Mouse (Mus musculus) ES-CJ7 (cell line): Measurements from ENCODE around the gene Tkt.
A peak's percentile ranks its signal among the peaks of the same experiment; 100 is the strongest.
"Not testable (repeated sequence)": the region's sequence is repeated elsewhere in the genome, so short reads cannot be mapped to it uniquely, and the experiment has no call there.

Experiments used
- DNase-seq: peaks from one replicate; pipeline ENCODE4 v3.0.0; 2011; ENCODE audit warnings: low read depth, low spot score

Tkt gene

DNA sequence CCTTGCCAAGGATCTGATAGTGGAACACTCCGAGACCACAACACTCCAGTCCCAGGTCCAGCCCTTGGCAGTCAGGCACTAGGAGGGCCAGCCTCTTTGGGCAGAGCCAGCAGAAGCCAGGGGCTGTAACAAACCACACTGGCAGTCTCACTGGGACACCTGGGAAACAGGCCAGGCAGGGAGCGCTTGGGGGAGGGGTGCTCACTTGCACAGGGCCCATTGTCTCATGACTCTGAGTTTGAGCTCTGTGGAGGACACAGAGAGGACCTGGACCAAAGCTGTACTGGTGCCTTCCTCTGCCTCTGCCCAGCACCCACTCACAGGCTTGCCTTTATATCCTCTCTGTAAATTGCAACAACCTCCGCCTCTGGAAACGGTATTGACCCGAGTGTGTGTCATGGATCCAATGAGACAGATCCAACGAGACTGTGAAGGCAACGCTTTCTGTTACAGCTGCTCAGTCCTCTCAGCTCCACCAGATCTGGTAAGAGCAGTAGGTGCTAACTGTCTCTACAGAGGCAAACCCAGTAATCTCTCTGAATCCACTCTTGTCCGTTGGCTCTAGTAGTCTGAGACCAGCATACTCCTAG, at the start of gene Tkt:
Gene Tkt, plus strand, starts transcription at position 229 of the 590 bp plus-strand sequence.
- DNase-seq: no peak

- no peak for DNase-seq
Observed at GRCm38 (mm10) chr14:30504990-30505389, 43.2 kb upstream of the Tkt start.

- DNase-seq: no peak
Observed at GRCm38 (mm10) chr14:30510214-30510763, 37.9 kb upstream of the Tkt start.

DNA sequence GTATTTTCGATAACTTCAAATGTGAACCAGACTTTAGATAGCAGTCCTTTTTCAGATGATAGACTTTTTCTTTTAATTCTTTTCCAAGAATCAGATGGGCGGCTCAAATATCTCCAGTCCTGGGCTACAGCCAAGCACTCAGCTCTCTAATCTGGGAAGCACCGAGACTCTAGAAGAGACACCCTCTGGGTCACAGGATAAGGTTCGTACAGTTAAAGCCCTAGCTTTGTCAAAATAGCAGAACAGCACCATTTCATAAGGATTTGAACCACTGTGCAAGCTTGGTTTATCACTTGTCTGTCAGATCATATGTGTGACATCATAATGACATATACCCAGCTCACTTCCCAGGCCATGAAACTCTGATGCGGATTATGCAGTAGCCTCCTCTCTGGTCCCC, 35.3 kb upstream of the Tkt start:
- DNase-seq: no peak

DNA sequence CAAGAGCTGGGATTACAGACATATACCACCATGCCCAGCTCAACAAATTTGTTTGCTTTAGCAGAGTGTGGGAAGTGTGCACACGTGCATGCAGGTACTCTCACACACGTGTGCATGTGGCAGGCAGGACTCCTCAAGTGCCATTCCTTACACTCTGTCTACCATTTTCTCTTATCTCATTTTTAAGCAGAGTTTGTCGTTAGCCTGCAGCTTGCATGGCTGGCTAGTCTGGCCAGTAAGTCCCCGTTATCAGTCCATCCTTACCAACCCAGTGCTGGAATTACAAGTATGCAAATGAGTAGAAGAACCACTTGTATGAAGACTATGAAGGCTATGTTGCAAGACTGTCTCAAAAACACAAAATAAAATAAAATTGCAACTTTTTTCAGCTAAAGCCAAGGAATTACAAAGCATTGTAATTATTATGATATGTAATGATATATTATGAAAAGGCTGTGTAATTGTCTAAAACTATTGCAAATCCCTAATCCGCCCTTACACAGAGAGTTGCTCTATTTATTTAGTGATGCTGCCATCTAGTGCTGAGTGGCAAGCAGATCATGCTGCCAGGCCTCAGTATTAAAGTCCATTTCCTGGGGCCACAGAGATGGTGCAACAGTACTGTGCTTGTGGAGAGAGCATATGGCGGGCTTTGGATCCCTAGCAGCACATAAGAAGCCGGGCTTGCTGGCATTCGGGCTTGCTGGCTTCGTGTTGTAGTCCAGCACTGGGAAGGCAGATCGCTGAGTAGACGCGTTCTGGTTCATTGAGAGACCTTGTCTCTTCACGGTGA, 32.0 kb upstream of the Tkt start:
- peak; percentile 63 for DNase-seq

DNA sequence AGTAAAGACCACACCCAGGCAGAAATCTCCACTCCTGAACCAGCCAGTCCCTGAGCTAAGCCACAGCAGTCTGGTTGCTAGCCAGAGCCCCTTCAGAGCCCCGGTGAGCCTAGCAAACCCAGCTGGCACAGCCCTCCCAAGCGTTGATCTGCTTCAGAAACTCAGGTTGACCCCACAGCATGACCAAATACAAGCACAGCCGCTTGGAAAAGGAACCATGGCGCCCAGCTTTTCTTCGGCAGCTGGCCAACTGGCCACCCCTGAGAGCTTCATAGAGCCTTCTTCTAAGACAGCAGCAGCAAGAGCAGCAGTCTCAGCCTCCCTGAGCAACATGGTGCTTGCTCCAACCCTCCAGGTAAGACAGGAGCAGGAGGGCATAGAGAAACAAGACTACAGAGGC, 28.8 kb upstream of the Tkt start:
- DNase-seq: no peak

- no peak for DNase-seq
Observed at GRCm38 (mm10) chr14:30523356-30523755, 24.8 kb upstream of the Tkt start.

- DNase-seq: peak; percentile 31
Observed at GRCm38 (mm10) chr14:30528392-30528791, 19.8 kb upstream of the Tkt start.

GRCm38 (mm10) chr14:30528961-30529360, 19.2 kb upstream of the Tkt start:
- DNase-seq: peak; percentile 54

GRCm38 (mm10) chr14:30529454-30529853, 18.7 kb upstream of the Tkt start:
- DNase-seq: peak; percentile 77

DNA sequence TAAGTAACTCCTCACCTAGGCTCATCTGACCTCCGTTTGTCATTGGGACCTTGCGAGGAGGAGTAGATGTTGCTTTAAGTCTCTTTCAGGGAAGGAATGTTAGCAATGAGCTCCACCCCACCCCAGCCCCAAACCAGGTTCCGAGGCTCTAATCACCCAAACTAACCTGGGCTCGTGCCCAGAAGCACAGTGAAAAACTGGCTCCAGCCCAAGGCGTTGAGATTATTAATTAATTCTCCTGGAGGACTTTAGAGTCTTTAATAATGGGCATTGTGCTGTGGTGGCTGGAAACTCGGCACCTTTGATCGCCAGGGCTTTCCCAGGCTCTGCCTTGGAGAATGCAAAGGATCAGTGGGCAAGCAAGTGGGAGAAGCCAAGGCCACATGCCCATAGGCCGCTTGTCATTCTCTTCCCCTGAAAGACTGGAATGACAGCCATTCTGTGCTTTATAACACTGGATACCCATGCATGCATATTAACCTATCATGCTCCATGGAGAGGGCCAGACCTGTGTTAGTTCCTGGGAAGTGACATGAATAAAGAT, 17.4 kb upstream of the Tkt start:
- DNase-seq: peak; percentile 81

DNA sequence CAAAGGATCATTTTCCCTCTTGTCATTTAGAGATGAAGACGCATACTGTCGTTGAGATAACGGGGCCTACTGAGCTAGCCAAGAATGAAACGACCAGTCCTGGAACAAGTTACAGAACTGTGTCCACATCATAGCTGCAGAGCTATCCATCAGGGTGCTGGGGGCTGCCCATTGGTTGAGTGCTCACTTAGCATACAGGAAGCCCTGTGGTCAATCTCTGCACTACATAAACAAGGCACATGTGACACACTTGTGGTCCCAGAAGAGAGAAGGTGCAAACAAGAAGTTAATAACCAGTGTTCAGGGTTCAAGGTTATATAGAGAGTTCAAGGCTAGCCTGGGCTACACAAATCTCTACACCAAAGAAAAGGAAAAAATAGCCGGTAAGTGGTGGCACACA, 16.7 kb upstream of the Tkt start:
- peak; percentile 46 for DNase-seq

DNA sequence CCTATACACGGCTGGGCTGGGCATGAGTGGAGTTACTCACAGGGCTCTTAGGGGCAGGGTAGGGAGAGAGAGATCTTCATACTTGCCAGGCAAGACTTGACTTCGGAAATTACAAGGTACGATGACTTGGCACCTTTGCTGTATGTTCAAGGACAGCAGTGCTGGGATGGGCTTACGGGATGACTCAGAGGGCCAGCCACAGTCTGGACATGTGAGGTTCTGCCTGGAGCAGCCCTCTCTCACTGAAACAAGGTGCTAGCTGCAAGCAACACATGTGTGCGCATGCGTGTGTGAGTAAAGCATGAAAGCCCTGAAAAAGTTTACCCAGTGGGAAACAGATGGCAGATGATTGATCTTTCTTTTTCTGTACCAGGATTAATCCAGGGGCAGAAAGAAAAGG, 16.3 kb upstream of the Tkt start:
- DNase-seq: no peak

DNA sequence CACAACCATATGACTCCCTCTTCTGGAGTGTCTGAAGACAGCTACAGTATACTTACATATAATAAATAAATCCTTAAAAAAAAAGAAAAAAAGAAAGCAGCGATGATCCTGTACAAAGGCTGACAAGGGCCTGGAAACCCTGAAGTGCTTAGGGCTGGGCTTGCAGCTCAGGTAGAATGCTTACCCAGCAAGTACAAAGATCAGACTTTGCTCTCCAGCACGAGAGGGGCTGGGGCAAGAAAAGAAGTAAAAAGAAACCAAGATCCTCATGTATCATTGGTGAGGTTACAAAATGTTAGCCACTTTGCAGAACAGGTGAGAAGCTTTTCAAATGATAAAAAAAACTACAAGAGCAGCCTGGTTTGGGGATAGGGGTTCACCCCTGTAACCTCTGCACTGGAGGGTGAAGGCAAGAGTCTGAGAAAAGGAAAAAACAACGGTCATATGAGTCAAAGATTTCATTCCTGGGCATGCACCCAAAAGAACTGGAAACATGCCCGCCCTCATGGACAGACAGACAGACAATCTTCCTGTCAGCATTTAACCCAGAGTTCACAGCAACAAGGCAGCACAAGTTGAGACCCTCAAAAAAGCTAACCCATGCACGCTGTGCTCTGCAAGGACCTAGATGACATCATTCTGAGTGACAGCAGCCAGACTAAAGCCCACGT, 14.2 kb upstream of the Tkt start:
- no peak for DNase-seq

GRCm38 (mm10) chr14:30541541-30541940, 6.6 kb upstream of the Tkt start:
- no peak for DNase-seq

DNA sequence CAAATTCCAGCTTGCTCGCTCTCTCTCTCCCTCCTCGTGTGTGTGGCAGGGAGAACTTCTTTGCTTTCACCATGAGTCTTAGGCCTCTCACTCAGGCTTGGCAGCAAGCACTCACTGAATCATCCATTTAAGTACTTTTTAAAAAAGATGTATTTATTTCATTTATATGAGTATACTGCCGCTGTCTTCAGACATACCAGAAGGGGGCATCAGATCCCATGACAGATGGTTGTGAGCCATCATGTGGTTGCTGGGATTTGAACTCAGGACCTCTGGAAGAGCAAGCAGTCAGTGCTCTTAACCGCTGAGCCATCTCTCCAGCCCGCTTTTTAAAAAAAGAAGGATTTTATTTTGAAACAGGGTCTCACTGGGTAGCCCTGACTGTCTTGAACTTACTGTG, 4.8 kb upstream of the Tkt start:
- DNase-seq: not testable (repeated sequence)

DNA sequence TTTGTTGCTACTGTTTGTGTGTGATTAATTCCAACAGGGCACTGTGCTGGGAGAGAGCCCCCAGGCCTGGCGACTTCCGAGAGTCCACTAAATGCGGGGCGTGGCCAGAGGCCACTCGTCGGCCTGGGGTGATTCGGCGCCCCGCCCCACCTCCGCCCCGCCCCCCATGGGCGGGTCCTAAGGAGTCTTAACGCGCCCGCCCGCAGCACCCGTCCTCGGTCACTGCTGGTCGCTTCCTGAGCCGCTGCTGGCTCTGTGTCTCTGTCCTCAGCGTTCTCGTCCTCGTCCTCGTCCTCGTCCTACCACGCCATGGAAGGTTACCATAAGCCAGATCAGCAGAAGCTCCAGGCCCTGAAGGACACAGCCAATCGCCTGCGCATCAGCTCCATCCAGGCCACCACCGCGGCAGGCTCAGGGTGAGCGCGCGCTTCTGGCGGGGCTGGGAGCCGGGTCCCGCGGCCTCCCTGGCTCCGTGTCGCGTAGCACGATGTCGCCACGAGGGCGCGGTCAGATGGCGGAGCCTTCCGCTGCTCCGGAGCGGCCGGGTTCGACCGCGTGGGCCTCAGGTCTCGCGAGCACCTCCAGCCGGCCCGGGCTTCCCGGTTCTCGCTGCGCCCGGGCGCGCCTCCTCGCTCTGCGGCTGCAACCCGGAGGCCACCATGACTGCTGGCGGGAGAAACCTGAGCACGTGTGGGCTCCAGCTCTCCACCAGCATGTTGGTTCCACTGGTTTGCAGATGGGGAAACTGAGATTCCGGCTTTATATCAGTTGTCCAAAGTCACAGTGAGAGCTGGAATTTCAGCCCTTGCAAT, 1.0 kb downstream of the Tkt start:
- peak; percentile 88 for DNase-seq

DNA sequence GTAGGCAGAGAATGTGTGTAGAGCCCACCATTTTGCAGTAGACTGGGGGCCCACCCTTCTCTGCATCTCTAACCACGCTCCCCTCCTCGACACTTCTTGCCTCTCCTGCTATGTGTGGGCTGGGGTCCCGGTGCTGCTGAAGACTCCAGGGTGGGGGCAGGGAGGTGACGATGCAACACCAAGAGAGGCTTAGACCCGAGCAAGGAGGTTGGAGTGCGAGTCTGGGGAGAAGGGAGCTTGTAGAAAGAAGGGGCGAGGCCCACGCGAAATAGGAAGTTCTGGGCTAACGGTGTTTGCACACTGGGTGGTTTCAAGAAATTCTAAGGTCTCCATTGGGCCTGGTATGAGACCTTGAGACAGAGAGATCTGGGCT, 1.6 kb downstream of the Tkt start:
- DNase-seq: no peak

- no peak for DNase-seq
Observed at GRCm38 (mm10) chr14:30550232-30551070, 2.3 kb downstream of the Tkt start.

GRCm38 (mm10) chr14:30551509-30551908, 3.4 kb downstream of the Tkt start:
- no peak for DNase-seq

GRCm38 (mm10) chr14:30551981-30552380, 3.8 kb downstream of the Tkt start:
- DNase-seq: no peak
